Mouse (Mus musculus) gonadal fat pad, adult 2 months (tissue): ENCODE measurements around the gene Ssbp1. TPM values are rescaled to one million over a fixed set of nuclear protein-coding genes. Genes with fewer than 3 reads are reported as not detected.

Experiments
- DNase-seq: peaks from one replicate; pipeline ENCODE4 v3.0.0-alpha.2; 2012; ENCODE audit warnings: low read depth
- polyA plus RNA-seq: library from polyadenylated mRNA; depleted of rRNA; stranded (reverse); fragments of >200 nt; gene quantifications from 2 replicates; pipeline ENCODE4 v1.2.3, GENCODE M21; 2012; rRNA removed

The Ssbp1 gene
- polyA plus RNA-seq, result 13.8 and 17.7 TPM in 2 replicates

- DNase-seq, result peak; percentile 69
Observed at GRCm38 (mm10) chr6:40470916-40471719, at the start of gene Ssbp1. Gene Ssbp1 (plus strand): TSS chr6:40471352.

GRCm38 (mm10) chr6:40423013-40423412 is 48.1 kb upstream of the Ssbp1 start:
- no peak for DNase-seq

- DNase-seq, result no peak
Observed at GRCm38 (mm10) chr6:40423774-40424173, 47.4 kb upstream of the Ssbp1 start.

- no peak for DNase-seq
Observed at GRCm38 (mm10) chr6:40427441-40427840, 43.7 kb upstream of the Ssbp1 start.

GRCm38 (mm10) chr6:40428696-40429095 is 42.5 kb upstream of the Ssbp1 start:
- no peak for DNase-seq

- no peak for DNase-seq
Observed at GRCm38 (mm10) chr6:40429521-40429931, 41.6 kb upstream of the Ssbp1 start.

- DNase-seq, result no peak
Observed at GRCm38 (mm10) chr6:40430251-40430650, 40.9 kb upstream of the Ssbp1 start.

GRCm38 (mm10) chr6:40430878-40431277 is 40.3 kb upstream of the Ssbp1 start:
- no peak for DNase-seq

- DNase-seq, result no peak
Observed at GRCm38 (mm10) chr6:40431356-40431755, 39.8 kb upstream of the Ssbp1 start.

- no peak for DNase-seq
Observed at GRCm38 (mm10) chr6:40431812-40432211, 39.3 kb upstream of the Ssbp1 start.

GRCm38 (mm10) chr6:40432346-40433275 is 38.5 kb upstream of the Ssbp1 start:
- no peak for DNase-seq

- DNase-seq, result no peak
Observed at GRCm38 (mm10) chr6:40434697-40435096, 36.5 kb upstream of the Ssbp1 start.

GRCm38 (mm10) chr6:40435151-40436046 is 35.8 kb upstream of the Ssbp1 start:
- DNase-seq, result no peak

GRCm38 (mm10) chr6:40436047-40436483 is 35.1 kb upstream of the Ssbp1 start, which contains the start of gene E330009J07Rik:
Gene E330009J07Rik (minus strand): TSS chr6:40436135.
- no peak for DNase-seq

- DNase-seq, result no peak
Observed at GRCm38 (mm10) chr6:40438936-40439335, 32.2 kb upstream of the Ssbp1 start, which contains the start of gene Wee2. Gene Wee2 (plus strand): TSS chr6:40439088.

GRCm38 (mm10) chr6:40439731-40440130 is 31.4 kb upstream of the Ssbp1 start:
- no peak for DNase-seq

- DNase-seq, result no peak
Observed at GRCm38 (mm10) chr6:40441276-40441675, 29.9 kb upstream of the Ssbp1 start.

- no peak for DNase-seq
Observed at GRCm38 (mm10) chr6:40441755-40442154, 29.4 kb upstream of the Ssbp1 start.

GRCm38 (mm10) chr6:40443281-40443928 is 27.7 kb upstream of the Ssbp1 start:
- DNase-seq, result no peak

GRCm38 (mm10) chr6:40448626-40449025 is 22.5 kb upstream of the Ssbp1 start:
- no peak for DNase-seq
